Mouse (Mus musculus) heart, embryonic 12.5 days (tissue): ENCODE measurements around the gene Ago3. TPM values are rescaled to one million over a fixed set of nuclear protein-coding genes. Genes with fewer than 3 reads are reported as not detected.

Experiments used
- ATAC-seq: fragments of 200-750 bp; cut with Nextera tagmentation; 2 replicates; pipeline ENCODE4 v1.8.0; 2017; ENCODE audit warnings: moderate TSS enrichment, moderate library complexity; ENCODE audit not compliant: insufficient number of reproducible peaks, low FRiP score
- H3K27ac ChIP-seq: fragments of 300-500 bp; sonication (generic); 2 replicates; pipeline ENCODE4 v1.5.1; 2016; ENCODE audit warnings: mild to moderate bottlenecking, moderate library complexity; ENCODE audit not compliant: poor library complexity, severe bottlenecking
- H3K27me3 ChIP-seq: fragments of 300-500 bp; sonication (generic); replicated peaks from 2 replicates; pipeline ENCODE4 v1.6.1; 2016; ENCODE audit warnings: mild to moderate bottlenecking, moderate library complexity
- H3K36me3 ChIP-seq: fragments of 300-500 bp; sonication (generic); 2 replicates; pipeline ENCODE4 v1.6.1; 2016; ENCODE audit warnings: mild to moderate bottlenecking, moderate library complexity
- H3K4me1 ChIP-seq: fragments of 300-500 bp; sonication (generic); replicated peaks from 2 replicates; pipeline ENCODE4 v1.6.1; 2016; ENCODE audit warnings: mild to moderate bottlenecking
- H3K4me2 ChIP-seq: fragments of 300-500 bp; sonication (generic); 2 replicates; pipeline ENCODE4 v1.6.1; 2016; ENCODE audit warnings: mild to moderate bottlenecking, moderate library complexity
- H3K4me3 ChIP-seq: fragments of 300-500 bp; sonication (generic); 2 replicates; pipeline ENCODE4 v1.5.1; 2016; ENCODE audit warnings: mild to moderate bottlenecking
- H3K9ac ChIP-seq: fragments of 300-500 bp; sonication (generic); 2 replicates; pipeline ENCODE4 v1.6.1; 2016; ENCODE audit warnings: mild to moderate bottlenecking, moderate library complexity
- H3K9me3 ChIP-seq: fragments of 300-500 bp; sonication (generic); replicated peaks from 2 replicates; pipeline ENCODE4 v1.6.1; 2016; ENCODE audit warnings: mild to moderate bottlenecking, moderate library complexity
- WGBS: fragments of 180-500 bp; shearing (Covaris S2); methylation state at CpG from one replicate; pipeline ENCODE4 v1.1.7; 2016; 5-methylcytosine and 5-hydroxymethylcytosine counted together
- polyA plus RNA-seq: library from polyadenylated mRNA; unstranded; fragments of >200 nt; fragmentation: Nextera tagmentation; extraction: Ambion mirVana; gene quantifications from 2 replicates; pipeline ENCODE4 v1.2.1, GENCODE M21; 2016

Ago3 gene
- polyA plus RNA-seq, 1 experiment from 2014 or later: 13.2 TPM

DNA sequence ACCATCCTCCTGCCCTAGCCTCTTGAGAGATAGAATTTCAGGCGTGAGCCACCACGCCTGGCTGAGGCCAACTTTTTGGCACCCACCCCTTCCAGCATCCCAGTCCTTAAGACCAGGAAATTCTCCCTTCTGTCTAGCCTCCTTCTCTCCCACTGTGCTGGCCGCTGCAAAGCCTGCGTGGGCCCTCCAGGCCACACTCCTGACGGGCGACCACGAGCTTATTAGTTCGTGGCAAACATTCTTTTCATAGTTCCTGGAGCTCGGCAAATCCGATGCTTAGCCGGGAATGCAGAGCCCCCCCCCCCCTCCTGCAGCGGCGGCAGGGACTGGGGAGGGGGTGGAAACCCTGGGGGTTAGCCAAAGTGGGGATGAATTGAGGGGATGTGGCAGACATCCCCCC is 138.2 kb downstream of the Ago3 start:
- Histone ChIP-seq H3K27ac (no peak overlapping the region), H3K36me3 (no peaks in the 10 kb centered on the region), H3K9ac (0 out of 2 replicates have a peak overlapping the region, but pooled peaks have one; percentile 13), H3K9me3 (no peaks in the 10 kb centered on the region), H3K4me2 (no peak overlapping the region), H3K27me3 (peaks cover 69% of the 10 kb centered on the region), H3K4me3 (no peak overlapping the region), H3K4me1 (peaks cover 24% of the 10 kb centered on the region)
- no peak for ATAC-seq
- 24% methylated on average over 13 of the region's 13 CpGs for WGBS

DNA sequence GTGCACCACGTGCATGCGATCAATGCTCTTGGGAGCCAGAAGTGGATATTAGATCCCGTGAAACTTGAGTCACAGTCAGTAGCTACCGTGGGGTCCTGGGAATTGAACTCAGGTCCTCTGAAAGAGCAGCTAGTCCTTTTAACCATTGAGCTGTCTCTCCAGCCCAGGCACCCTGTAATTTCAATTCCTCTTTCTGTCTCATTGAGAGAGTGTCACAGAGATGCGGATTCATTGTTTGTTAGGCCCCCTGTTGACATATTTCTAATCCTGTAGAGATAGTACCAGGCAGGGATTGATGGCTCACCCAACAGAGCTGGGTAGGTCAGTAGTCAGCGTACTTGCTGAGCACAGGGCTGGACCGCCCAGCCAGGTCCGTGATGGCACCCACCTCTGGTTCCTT is 139.0 kb downstream of the Ago3 start:
- Histone ChIP-seq H3K9me3 (peaks cover 6% of the 10 kb centered on the region), H3K27ac (no peak overlapping the region), H3K9ac (no peak overlapping the region), H3K4me3 (no peak overlapping the region), H3K4me2 (no peak overlapping the region), H3K4me1 (peaks cover 24% of the 10 kb centered on the region), H3K36me3 (no peaks in the 10 kb centered on the region), H3K27me3 (peaks cover 69% of the 10 kb centered on the region)
- no peak for ATAC-seq
- WGBS: 77% methylated on average over 8 of the region's 8 CpGs

DNA sequence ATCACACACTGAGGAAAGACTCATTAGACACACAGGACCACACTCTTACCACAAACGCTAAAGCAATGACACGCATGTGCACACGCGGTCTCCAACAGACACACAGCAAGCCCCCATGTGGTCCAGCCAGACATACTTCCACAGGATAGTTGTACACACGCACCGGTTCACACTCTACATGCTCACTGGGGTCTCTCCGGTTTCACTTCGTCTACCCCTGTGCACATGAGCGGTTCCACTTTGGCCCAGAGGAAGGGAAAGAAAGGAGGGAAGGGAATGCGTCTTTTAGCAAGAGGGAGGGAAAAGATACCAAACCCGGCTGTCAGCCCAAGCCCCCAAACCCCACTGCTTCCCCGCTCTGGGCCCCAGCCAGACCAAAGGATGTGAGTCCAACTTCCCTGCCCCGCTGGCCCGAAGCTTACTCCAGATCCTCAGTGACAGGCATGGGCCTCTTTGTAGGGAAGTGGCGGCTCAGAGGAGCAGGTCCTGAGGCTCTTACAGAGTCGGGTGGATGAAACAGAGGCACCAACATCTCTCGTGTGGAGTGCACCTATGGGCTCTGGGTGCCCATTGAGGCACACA is 141.2 kb downstream of the Ago3 start:
- peaks cover 24% of the 10 kb centered on the region for H3K4me1 ChIP-seq
- no peak overlapping the region for H3K27ac ChIP-seq
- no peak overlapping the region for H3K9ac ChIP-seq
- H3K27me3 ChIP-seq: peaks cover 80% of the 10 kb centered on the region
- 0 out of 2 replicates have a peak overlapping the region, but pooled peaks have one; percentile 8 for H3K4me3 ChIP-seq
- peaks cover 6% of the 10 kb centered on the region for H3K9me3 ChIP-seq
- peak overlapping the region; percentile 72 for H3K4me2 ChIP-seq
- ATAC-seq: no peak
- WGBS: 27% methylated on average over 17 of the region's 17 CpGs
- no peaks in the 10 kb centered on the region for H3K36me3 ChIP-seq

DNA sequence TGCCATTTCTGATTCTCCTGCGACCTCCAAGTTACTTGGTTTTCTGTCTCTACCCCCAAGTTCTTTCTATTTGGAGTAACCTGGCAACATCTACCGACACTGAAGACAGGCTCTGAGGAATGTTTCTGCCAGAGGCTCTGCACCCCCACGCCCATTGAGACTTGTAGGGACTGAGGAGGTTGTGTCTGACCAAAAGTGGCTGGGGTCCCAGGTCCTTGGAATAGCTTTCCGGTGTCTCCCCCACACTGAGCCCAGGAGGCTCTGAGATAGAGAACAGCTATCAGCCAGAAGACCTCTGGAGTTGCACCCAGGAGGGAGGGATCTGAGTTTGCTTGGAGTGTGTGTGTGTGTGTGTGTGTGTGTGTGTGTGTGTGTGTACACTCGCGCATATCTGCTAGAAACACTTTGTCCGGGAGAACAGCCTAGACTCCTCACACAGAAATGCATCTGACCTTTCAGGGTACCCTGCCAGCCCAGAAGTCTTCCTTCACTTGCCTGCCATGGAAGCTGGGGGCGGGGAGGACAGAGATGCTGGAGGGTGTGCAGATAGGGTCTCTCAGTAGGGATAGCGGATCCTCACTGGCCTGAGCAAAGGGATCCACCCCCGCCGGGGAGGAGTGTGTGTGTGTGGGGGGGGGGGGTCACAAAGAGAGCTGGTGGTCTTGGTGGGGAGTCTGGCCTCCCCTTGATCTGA is 141.9 kb downstream of the Ago3 start:
- peaks cover 83% of the 10 kb centered on the region for H3K27me3 ChIP-seq

DNA sequence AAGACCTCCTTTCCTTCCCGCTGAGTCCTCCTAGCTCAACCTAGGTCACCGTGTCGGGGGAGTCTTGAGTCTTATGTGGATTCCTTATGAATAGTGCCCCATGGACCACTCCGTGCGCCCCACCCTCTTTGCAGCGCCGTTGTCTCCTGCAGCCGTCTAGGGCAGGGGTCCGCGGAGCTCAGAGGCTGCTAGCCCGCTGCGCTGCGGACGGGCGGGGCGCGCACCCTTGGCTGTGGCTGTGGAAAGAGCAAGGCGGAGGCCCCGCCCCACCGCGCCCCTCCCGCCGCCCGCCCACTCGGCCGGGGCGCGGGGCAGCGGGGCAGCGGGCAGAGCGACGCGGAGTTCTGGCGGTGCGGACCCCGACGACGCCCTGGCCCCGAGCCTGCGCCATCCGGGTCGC is 142.9 kb downstream of the Ago3 start, which contains the start of gene Col8a2:
Gene Col8a2 (plus strand): TSS at position 302 of the 400 bp plus-strand sequence.
- peak; percentile 71 for ATAC-seq
- H3K27ac ChIP-seq: no peak within 1 kb of the TSS
- H3K27me3 ChIP-seq: peaks cover 84% of the 10 kb centered on the region
- peak within 1 kb of the TSS; percentile 72 for H3K4me2 ChIP-seq
- H3K4me3 ChIP-seq: peak within 1 kb of the TSS; percentile 45
- H3K36me3 ChIP-seq: no peaks in the 10 kb centered on the region
- peaks cover 24% of the 10 kb centered on the region for H3K4me1 ChIP-seq
- 2% methylated on average over 26 of the region's 42 CpGs for WGBS
- H3K9me3 ChIP-seq: peaks cover 6% of the 10 kb centered on the region
- peak within 1 kb of the TSS; percentile 60 for H3K9ac ChIP-seq

More for the DNA sequence above, 141.9 kb downstream of the Ago3 start:
- no peak for ATAC-seq
- H3K4me2 ChIP-seq: peak overlapping the region; percentile 72
- no peaks in the 10 kb centered on the region for H3K36me3 ChIP-seq
- peaks cover 6% of the 10 kb centered on the region for H3K9me3 ChIP-seq
- 27% methylated on average over 11 of the region's 11 CpGs for WGBS
- H3K9ac ChIP-seq: no peak overlapping the region
- peak overlapping the region; percentile 45; the same call in 1 of the 2 replicates for H3K4me3 ChIP-seq
- H3K27ac ChIP-seq: no peak overlapping the region
- peaks cover 24% of the 10 kb centered on the region for H3K4me1 ChIP-seq

DNA sequence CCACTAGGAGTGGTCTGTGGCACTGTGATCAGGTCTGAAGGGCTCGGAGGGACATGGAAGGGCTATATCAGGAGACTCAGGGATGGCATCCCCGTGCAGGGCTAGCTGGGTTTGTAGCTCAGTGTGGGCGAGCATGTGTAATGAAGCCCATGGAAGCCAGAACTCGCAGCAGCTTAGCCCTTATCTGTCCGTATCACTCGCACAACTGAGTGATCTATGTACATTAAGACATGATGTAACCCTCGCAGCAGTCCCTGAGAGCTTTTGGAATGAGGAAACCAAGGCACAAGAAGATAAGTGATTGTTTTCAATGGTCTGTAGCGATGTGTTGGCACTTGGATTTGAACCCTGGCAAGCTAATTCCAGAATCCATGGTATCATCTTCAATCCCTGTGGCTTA is 145.8 kb downstream of the Ago3 start:
- 74% methylated on average over 8 of the region's 8 CpGs for WGBS
- no peaks in the 10 kb centered on the region for H3K36me3 ChIP-seq
- peaks cover 67% of the 10 kb centered on the region for H3K27me3 ChIP-seq

DNA sequence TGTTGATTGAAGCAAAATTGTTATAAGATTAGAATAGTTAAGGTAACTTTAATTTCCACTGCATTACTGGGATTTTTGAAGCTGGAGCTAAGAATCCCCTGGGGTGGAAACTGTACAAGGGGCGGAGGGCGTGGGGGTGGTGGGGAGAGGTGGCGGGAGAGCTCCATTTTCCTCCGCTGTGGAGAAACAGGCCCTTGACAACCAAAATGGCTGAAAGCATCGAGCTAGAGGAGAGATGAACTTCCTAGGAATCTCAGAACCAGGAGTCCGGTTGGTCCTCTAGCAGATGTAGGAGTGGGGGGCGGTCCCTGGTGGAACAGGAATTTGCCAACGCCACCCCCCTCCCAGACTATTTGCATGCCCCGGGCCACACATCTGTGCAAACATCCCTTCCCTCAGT is 147.7 kb downstream of the Ago3 start:
- no peak overlapping the region for H3K9ac ChIP-seq
- H3K4me1 ChIP-seq: peaks cover 6% of the 10 kb centered on the region
- no peak overlapping the region for H3K4me2 ChIP-seq
- no peak overlapping the region for H3K4me3 ChIP-seq
- no peaks in the 10 kb centered on the region for H3K36me3 ChIP-seq
- H3K27me3 ChIP-seq: peaks cover 48% of the 10 kb centered on the region
- 63% methylated on average over 9 of the region's 9 CpGs for WGBS
- no peak for ATAC-seq
- no peak overlapping the region for H3K27ac ChIP-seq
- H3K9me3 ChIP-seq: peaks cover 6% of the 10 kb centered on the region

More for the DNA sequence above, 145.8 kb downstream of the Ago3 start:
- Histone ChIP-seq H3K4me2 (no peak overlapping the region), H3K4me3 (no peak overlapping the region), H3K27ac (no peak overlapping the region), H3K9ac (no peak overlapping the region), H3K9me3 (peaks cover 6% of the 10 kb centered on the region), H3K4me1 (peaks cover 19% of the 10 kb centered on the region)
- no peak for ATAC-seq

Other genes with a start within 250 kb of the Ago3 start
- 177 and 191 TPM in 2 replicates for gene Thrap3, start 226.8 kb downstream of the Ago3 start, polyA plus RNA-seq
- gene Map7d1, start 173.2 kb downstream of the Ago3 start, polyA plus RNA-seq: 73.9 and 76.4 TPM in 2 replicates
- 68.0 and 68.7 TPM in 2 replicates for gene Trappc3, start 167.2 kb downstream of the Ago3 start, polyA plus RNA-seq
- 4.7 and 4.9 TPM in 2 replicates for gene Col8a2, start 142.8 kb downstream of the Ago3 start, polyA plus RNA-seq
- 37.4 and 38.8 TPM in 2 replicates for gene Adprhl2, start 107.9 kb downstream of the Ago3 start, polyA plus RNA-seq
- gene Tekt2, start 103.9 kb downstream of the Ago3 start, polyA plus RNA-seq: 1.4 and 1.5 TPM in 2 replicates
- gene Ago1, start 39.0 kb upstream of the Ago3 start, polyA plus RNA-seq: 2.5 and 3.0 TPM in 2 replicates
- 1.0 and 1.4 TPM in 2 replicates for gene Ago4, start 103.9 kb upstream of the Ago3 start, polyA plus RNA-seq
- 24.2 and 26.0 TPM in 2 replicates for gene Clspn, start 127.4 kb upstream of the Ago3 start, polyA plus RNA-seq
- gene 5730409E04Rik, start 180.3 kb upstream of the Ago3 start, polyA plus RNA-seq: 0.98 and 1.2 TPM in 2 replicates
- 383 and 387 TPM in 2 replicates for gene Psmb2, start 248.1 kb upstream of the Ago3 start, polyA plus RNA-seq